ENCODE assay signal across 12 mouse cellular contexts in the genomic region with DNA sequence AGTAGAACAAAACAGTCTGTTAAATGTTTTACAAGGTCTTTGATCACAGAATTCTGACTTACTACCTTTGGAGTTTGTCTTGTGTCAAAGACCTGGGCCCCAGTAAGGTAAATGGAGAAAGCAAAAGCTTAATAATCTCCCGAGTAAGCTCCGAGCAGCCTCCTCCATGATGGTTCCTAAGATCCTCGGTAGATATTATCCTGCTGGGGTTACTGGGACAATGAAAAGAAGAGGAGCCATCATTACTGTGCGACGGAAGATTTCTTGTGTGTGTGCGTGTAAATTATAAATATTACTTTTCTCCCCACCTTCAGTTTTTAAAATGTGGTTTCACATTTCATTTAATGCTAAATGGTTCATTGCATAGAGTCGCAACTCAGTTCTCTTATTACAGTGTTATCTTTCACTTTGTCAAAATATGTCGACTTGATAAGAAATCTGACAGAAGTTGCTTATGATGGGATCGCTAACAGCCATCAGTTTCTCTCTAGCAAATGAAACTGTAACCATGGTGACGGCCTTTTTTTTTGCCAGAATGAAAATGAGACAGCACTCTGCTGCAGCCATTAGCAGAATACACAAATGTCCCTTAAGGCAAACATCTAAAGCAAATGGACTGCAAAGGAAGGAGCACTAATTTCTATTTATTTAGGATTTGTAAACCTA.
DNase-seq lines count a peak whose midpoint lies in the region; ATAC-seq and TF ChIP-seq lines count a peak whose summit lies in the region.
"Had no signal": no experiment of that assay in that cellular context is flagged by ENCODE, and none has a peak within 500 bp of the region (broad histone marks: within the 10 kb centered on the region; RNA-seq: fewer than 3 reads in every experiment).

No protein-coding gene starts in this region.

- no peak overlapping the region for H3K9ac ChIP-seq in hindbrain, embryonic 12.5 days
- 0 out of 2 replicates have a peak overlapping the region, but pooled peaks have one; percentile 3 for H3K9ac ChIP-seq in midbrain, postnatal 0 days (replicated peaks; ENCODE audit: low read length, poor library complexity, severe bottlenecking)

- H3K4me1 ChIP-seq in hindbrain, embryonic 12.5 days: peaks cover 12% of the 10 kb centered on the region; the same call in 1 of the 2 replicates
- peaks cover 10% of the 10 kb centered on the region; the same call in 1 of the 2 replicates for H3K4me1 ChIP-seq in midbrain, postnatal 0 days (ENCODE audit: insufficient read depth, low read length)

- H3K4me2 ChIP-seq in hindbrain, embryonic 12.5 days (replicated peaks): no peak overlapping the region
- H3K4me2 ChIP-seq in midbrain, postnatal 0 days (ENCODE audit: low read depth, low read length, poor library complexity, severe bottlenecking): peak overlapping the region; percentile 18; the same call in 1 of the 2 replicates

- DNase-seq in left cerebral cortex, postnatal 14 days (ENCODE audit: low spot score in 2 of 2): peak; percentile 58
- DNase-seq in left cerebral cortex, postnatal 36 days (ENCODE audit: low spot score in 2 of 2): no peak
- DNase-seq in brain, embryonic 18.5 days (ENCODE audit: low read depth, low spot score): peak; percentile 79
- DNase-seq in midbrain, postnatal 0 days (ENCODE audit: low spot score): peak; percentile 82
- DNase-seq in ovary, postnatal 36 days (ENCODE audit: low spot score): no peak
- DNase-seq in heart, adult 8-10 months (ENCODE audit: low spot score): no peak
- DNase-seq in adrenal gland, postnatal 10 days: no peak
- DNase-seq: gastrocnemius, adult 2 months; spleen, adult 18-20 months had no signal

- ATAC-seq in hindbrain, embryonic 12.5 days (ENCODE audit: low FRiP score): peak; percentile 71
- ATAC-seq in midbrain, postnatal 0 days (ENCODE audit: low FRiP score): peak; percentile 71; the same call in 1 of the 2 replicates

- no peak overlapping the region for H3K4me3 ChIP-seq in hindbrain, embryonic 12.5 days
- H3K4me3 ChIP-seq in midbrain, postnatal 0 days (ENCODE audit: low read depth, low read length): no peak overlapping the region
- H3K4me3 ChIP-seq: gastrocnemius, adult 2 months had no signal

- peak overlapping the region; percentile 64 for H3K27ac ChIP-seq in hindbrain, embryonic 12.5 days
- H3K27ac ChIP-seq in midbrain, postnatal 0 days (ENCODE audit: low read depth, low read length): peak overlapping the region; percentile 70
- H3K27ac ChIP-seq: gastrocnemius, adult 2 months; kidney, postnatal 0 days; macrophage had no signal

- intact Hi-C loops in left cerebral cortex, postnatal 14 days (cut with DNase I): no loop called here
- intact Hi-C loops in left cerebral cortex, postnatal 36 days (cut with DNase I): no loop called here

- no peaks in the 10 kb centered on the region for H3K36me3 ChIP-seq in hindbrain, embryonic 12.5 days
- H3K36me3 ChIP-seq in midbrain, postnatal 0 days (ENCODE audit: insufficient read depth, low read length): no peaks in the 10 kb centered on the region

- no peaks in the 10 kb centered on the region for H3K27me3 ChIP-seq in hindbrain, embryonic 12.5 days
- no peaks in the 10 kb centered on the region for H3K27me3 ChIP-seq in midbrain, postnatal 0 days (ENCODE audit: insufficient read depth, low read length)

- 63% methylated on average over 10 of the region's 10 CpGs for WGBS in hindbrain, embryonic 12.5 days
- 26% methylated on average over 10 of the region's 10 CpGs for WGBS in midbrain, postnatal 0 days

- no peak for TF ChIP-seq CTCF in midbrain, postnatal 0 days (IDR thresholded peaks at IDR 0.05)

- no peaks in the 10 kb centered on the region for H3K9me3 ChIP-seq in hindbrain, embryonic 12.5 days (replicated peaks)
- H3K9me3 ChIP-seq in midbrain, postnatal 0 days (ENCODE audit: low read length): no peaks in the 10 kb centered on the region

Comparison
In these comparisons a context has a peak if more than half of its experiments do, and no peak if none do; other contexts are left out.
1. DNase-seq: peak in left cerebral cortex, postnatal 14 days (2 of 2), brain, embryonic 18.5 days (single experiment) and midbrain, postnatal 0 days (single experiment); none in left cerebral cortex, postnatal 36 days (0 of 2), ovary, postnatal 36 days (single experiment), heart, adult 8-10 months (single experiment) and adrenal gland, postnatal 10 days (single experiment).